Mouse (Mus musculus): Measurements from ENCODE around the gene Mpi. TPM values are rescaled to one million over a fixed set of nuclear protein-coding genes. Genes with fewer than 3 reads are reported as not detected.

Gene Mpi
- total and polyA plus RNA-seq, 2 experiments from 2014 or later = 97.7 to 130 TPM

DNA sequence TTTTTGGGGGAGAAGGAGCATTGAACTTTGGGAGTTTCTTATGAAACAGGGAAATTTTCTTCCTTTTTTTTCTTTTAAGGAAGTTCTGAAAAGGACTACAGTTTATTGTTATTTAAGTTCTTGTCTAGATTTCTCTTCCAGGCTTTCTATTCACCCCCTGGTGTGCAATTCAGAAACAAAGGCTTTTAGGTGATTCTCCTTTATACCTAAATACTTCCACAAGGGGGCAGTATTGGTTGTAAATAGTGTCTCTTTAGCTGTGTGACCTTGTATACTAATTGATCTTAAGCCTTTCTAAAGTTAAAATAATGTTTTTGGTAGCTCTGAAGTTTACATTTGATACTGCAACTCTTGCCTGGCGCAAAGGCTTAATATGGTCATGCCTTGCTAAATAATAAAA lies 28.8 kb downstream of the Mpi start:
- Histone ChIP-seq H3K36me3 (replicated peaks; ENCODE audit: control insufficient read depth, insufficient read depth, low read length) (0 out of 2 replicates have a peak, but pooled peaks cover 6% of the 10 kb centered on the region), H3K27ac (ENCODE audit: low read depth) (no peak overlapping the region), H3K9ac (replicated peaks; ENCODE audit: low read depth, low read length) (no peak overlapping the region), H3K27me3 (ENCODE audit: control insufficient read depth, insufficient read depth, low read length) (no peaks in the 10 kb centered on the region), H3K4me1 (ENCODE audit: control insufficient read depth, insufficient read depth) (peaks cover 38% of the 10 kb centered on the region; the same call in 1 of the 2 replicates), H3K4me2 (ENCODE audit: low read depth, low read length) (peak overlapping the region; percentile 60), H3K4me3 (ENCODE audit: low read depth, low read length) (0 out of 2 replicates have a peak overlapping the region, but pooled peaks have one; percentile 13), H3K9me3 (replicated peaks; ENCODE audit: control insufficient read depth, low read length) (no peaks in the 10 kb centered on the region)
- 74% methylated on average over 1 of the region's 1 CpGs for WGBS
- no peak for TF ChIP-seq EP300 (IDR thresholded peaks at IDR 0.05; ENCODE audit: low read depth)
- peak; percentile 49 for TF ChIP-seq CTCF (IDR thresholded peaks at IDR 0.05; ENCODE audit: low read depth)
- ATAC-seq (ENCODE audit: insufficient read depth, low read depth) (no peak), DNase-seq (ENCODE audit: low spot score) (peak; percentile 62)

GRCm38 (mm10) chr9:57522861-57523246 lies 29.7 kb downstream of the Mpi start:
- TF ChIP-seq CTCF (IDR thresholded peaks at IDR 0.05; ENCODE audit: low read depth) (no peak), EP300 (IDR thresholded peaks at IDR 0.05; ENCODE audit: low read depth) (no peak)
- DNase-seq (ENCODE audit: low spot score) (no peak), ATAC-seq (ENCODE audit: insufficient read depth, low read depth) (no peak)
- WGBS = 56% methylated on average over 4 of the region's 4 CpGs
- Histone ChIP-seq H3K36me3 (replicated peaks; ENCODE audit: control insufficient read depth, insufficient read depth, low read length) (0 out of 2 replicates have a peak, but pooled peaks cover 6% of the 10 kb centered on the region), H3K4me2 (ENCODE audit: low read depth, low read length) (peak overlapping the region; percentile 60), H3K9ac (replicated peaks; ENCODE audit: low read depth, low read length) (peak overlapping the region; percentile 100), H3K27ac (ENCODE audit: low read depth) (peak overlapping the region; percentile 100), H3K4me1 (ENCODE audit: control insufficient read depth, insufficient read depth) (peaks cover 38% of the 10 kb centered on the region; the same call in 1 of the 2 replicates), H3K4me3 (ENCODE audit: low read depth, low read length) (peak overlapping the region; percentile 100), H3K27me3 (ENCODE audit: control insufficient read depth, insufficient read depth, low read length) (no peaks in the 10 kb centered on the region), H3K9me3 (replicated peaks; ENCODE audit: control insufficient read depth, low read length) (no peaks in the 10 kb centered on the region)

- WGBS = 12% methylated on average over 7 of the region's 7 CpGs
Measured at GRCm38 (mm10) chr9:57522114-57522860, 30.3 kb downstream of the Mpi start.

GRCm38 (mm10) chr9:57521056-57521911 lies 31.3 kb downstream of the Mpi start, which contains the start of gene Cox5a:
Gene Cox5a (plus strand): TSS chr9:57521274.
- H3K36me3 ChIP-seq (replicated peaks; ENCODE audit: control insufficient read depth, insufficient read depth, low read length) = no peaks in the 10 kb centered on the region
- DNase-seq (ENCODE audit: low spot score) = peak; percentile 93
- H3K4me1 ChIP-seq (ENCODE audit: control insufficient read depth, insufficient read depth) = peaks cover 33% of the 10 kb centered on the region; the same call in 1 of the 2 replicates
- no peaks in the 10 kb centered on the region for H3K9me3 ChIP-seq (replicated peaks; ENCODE audit: control insufficient read depth, low read length)
- TF ChIP-seq CTCF (IDR thresholded peaks at IDR 0.05; ENCODE audit: low read depth) (peak; percentile 5; the same call in 1 of the 2 replicates), EP300 (IDR thresholded peaks at IDR 0.05; ENCODE audit: low read depth) (peak; percentile 92)
- peak within 1 kb of the TSS; percentile 100 for H3K4me3 ChIP-seq (ENCODE audit: low read depth, low read length)
- no peaks in the 10 kb centered on the region for H3K27me3 ChIP-seq (ENCODE audit: control insufficient read depth, insufficient read depth, low read length)
- under 1% methylated on average over 94 of the region's 95 CpGs for WGBS
- peak within 1 kb of the TSS; percentile 60 for H3K4me2 ChIP-seq (ENCODE audit: low read depth, low read length)
- ATAC-seq (ENCODE audit: insufficient read depth, low read depth) = peak; percentile 97
- H3K9ac ChIP-seq (replicated peaks; ENCODE audit: low read depth, low read length) = peak within 1 kb of the TSS; percentile 100
- peak within 1 kb of the TSS; percentile 100 for H3K27ac ChIP-seq (ENCODE audit: low read depth)

More at GRCm38 (mm10) chr9:57522114-57522860, 30.3 kb downstream of the Mpi start:
- Histone ChIP-seq H3K4me1 (ENCODE audit: control insufficient read depth, insufficient read depth) (peaks cover 38% of the 10 kb centered on the region; the same call in 1 of the 2 replicates), H3K4me2 (ENCODE audit: low read depth, low read length) (peak overlapping the region; percentile 60), H3K9me3 (replicated peaks; ENCODE audit: control insufficient read depth, low read length) (no peaks in the 10 kb centered on the region), H3K9ac (replicated peaks; ENCODE audit: low read depth, low read length) (peak overlapping the region; percentile 100), H3K27ac (ENCODE audit: low read depth) (peak overlapping the region; percentile 100), H3K27me3 (ENCODE audit: control insufficient read depth, insufficient read depth, low read length) (no peaks in the 10 kb centered on the region), H3K4me3 (ENCODE audit: low read depth, low read length) (peak overlapping the region; percentile 100), H3K36me3 (replicated peaks; ENCODE audit: control insufficient read depth, insufficient read depth, low read length) (0 out of 2 replicates have a peak, but pooled peaks cover 6% of the 10 kb centered on the region)
- ATAC-seq (ENCODE audit: insufficient read depth, low read depth) (no peak), DNase-seq (ENCODE audit: low spot score) (no peak)
- TF ChIP-seq CTCF (IDR thresholded peaks at IDR 0.05; ENCODE audit: low read depth) (no peak), EP300 (IDR thresholded peaks at IDR 0.05; ENCODE audit: low read depth) (no peak)

- H3K4me1 ChIP-seq (ENCODE audit: control insufficient read depth, insufficient read depth) = peaks cover 27% of the 10 kb centered on the region; the same call in 1 of the 2 replicates
- 29% methylated on average over 16 of the region's 16 CpGs for WGBS
- H3K36me3 ChIP-seq (replicated peaks; ENCODE audit: control insufficient read depth, insufficient read depth, low read length) = no peaks in the 10 kb centered on the region
- H3K4me3 ChIP-seq (ENCODE audit: low read depth, low read length) = peak overlapping the region; percentile 100
- peak; percentile 14 for DNase-seq (ENCODE audit: low spot score)
- TF ChIP-seq EP300 (IDR thresholded peaks at IDR 0.05; ENCODE audit: low read depth) (no peak), CTCF (IDR thresholded peaks at IDR 0.05; ENCODE audit: low read depth) (peak; percentile 16; the same call in 1 of the 2 replicates)
- no peak; the same call in 1 of the 2 replicates for ATAC-seq (ENCODE audit: insufficient read depth, low read depth)
- H3K27me3 ChIP-seq (ENCODE audit: control insufficient read depth, insufficient read depth, low read length) = no peaks in the 10 kb centered on the region
- peak overlapping the region; percentile 60 for H3K4me2 ChIP-seq (ENCODE audit: low read depth, low read length)
- H3K9ac ChIP-seq (replicated peaks; ENCODE audit: low read depth, low read length) = peak overlapping the region; percentile 100
- peak overlapping the region; percentile 100 for H3K27ac ChIP-seq (ENCODE audit: low read depth)
- H3K9me3 ChIP-seq (replicated peaks; ENCODE audit: control insufficient read depth, low read length) = no peaks in the 10 kb centered on the region
Measured at GRCm38 (mm10) chr9:57520375-57521055, 32.0 kb downstream of the Mpi start.
